Mouse (Mus musculus): ENCODE data around the gene Rsad2.

DNA sequence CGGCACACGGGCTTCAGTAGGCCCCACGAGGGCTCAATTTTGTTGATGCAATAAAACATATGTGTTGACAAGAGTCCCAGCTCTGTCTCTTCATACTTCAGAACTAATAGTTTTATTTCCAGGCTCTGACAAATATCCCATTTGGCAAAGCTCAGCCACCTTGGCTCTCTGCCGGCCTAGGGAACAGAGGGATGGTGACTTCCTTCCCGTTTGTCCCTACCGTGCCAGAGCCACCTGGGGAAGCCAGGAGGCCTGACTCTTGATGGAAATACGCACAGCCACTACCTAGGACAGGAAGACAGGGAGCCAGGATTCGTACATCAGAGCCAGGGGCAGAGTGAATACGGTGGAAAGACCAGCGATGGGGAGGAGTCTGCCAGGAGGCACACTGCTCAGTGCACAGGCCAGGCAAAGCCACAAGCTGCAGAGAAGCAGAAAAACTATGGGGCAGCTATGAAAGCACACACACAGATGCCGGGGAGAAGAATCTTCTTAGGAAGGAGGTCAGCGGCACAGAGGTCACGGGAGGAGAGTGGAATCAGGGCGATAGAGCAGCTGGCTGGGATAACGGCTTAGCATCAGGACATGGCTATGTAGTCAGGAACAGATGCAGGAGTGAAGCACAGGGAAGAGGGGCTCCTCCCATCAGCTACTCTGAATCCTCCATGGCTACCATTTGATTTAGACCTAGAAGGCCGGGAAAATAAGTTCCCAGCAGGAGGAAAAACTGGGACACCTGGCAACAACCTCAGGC, 52.7 kb downstream of the Rsad2 start:
- TF ChIP-seq CTCF (IDR thresholded peaks at IDR 0.05) (no peak), EP300 (IDR thresholded peaks at IDR 0.05) (0 out of 2 replicates have a peak, but pooled peaks have one; percentile 15)
